Mouse (Mus musculus): ENCODE measurements around the gene Cln6.
A peak's percentile ranks its signal among the peaks of the same experiment; 100 is the strongest.
"Not testable (repeated sequence)": the region's sequence is repeated elsewhere in the genome, so short reads cannot be mapped to it uniquely, and the experiment has no call there.

Cln6 gene

GRCm38 (mm10) chr9:62838506-62839171 lies at the start of gene Cln6:
Cln6 (plus strand) TSS chr9:62838785.
- peak; percentile 51 for DNase-seq (ENCODE audit: low spot score)

- DNase-seq (ENCODE audit: low spot score) = no peak
These were observed 48.7 kb upstream of the Cln6 start for GRCm38 (mm10) chr9:62789856-62790255.

GRCm38 (mm10) chr9:62799218-62799617 lies 39.4 kb upstream of the Cln6 start:
- DNase-seq (ENCODE audit: low spot score) = not testable (repeated sequence)

GRCm38 (mm10) chr9:62810095-62810494 lies 28.5 kb upstream of the Cln6 start:
- no peak for DNase-seq (ENCODE audit: low spot score)

GRCm38 (mm10) chr9:62810543-62811515 lies 27.8 kb upstream of the Cln6 start:
- DNase-seq (ENCODE audit: low spot score) = peak; percentile 24

GRCm38 (mm10) chr9:62811516-62812121 lies 27.0 kb upstream of the Cln6 start, which contains the start of gene Fem1b:
Fem1b (minus strand) TSS chr9:62811934.
- peak; percentile 89 for DNase-seq (ENCODE audit: low spot score)

GRCm38 (mm10) chr9:62812216-62813049 lies 26.2 kb upstream of the Cln6 start:
- DNase-seq (ENCODE audit: low spot score) = no peak

GRCm38 (mm10) chr9:62814751-62815150 lies 23.8 kb upstream of the Cln6 start:
- DNase-seq (ENCODE audit: low spot score) = no peak

GRCm38 (mm10) chr9:62816323-62817098 lies 22.1 kb upstream of the Cln6 start:
- DNase-seq (ENCODE audit: low spot score) = no peak

GRCm38 (mm10) chr9:62817099-62817571 lies 21.4 kb upstream of the Cln6 start:
- no peak for DNase-seq (ENCODE audit: low spot score)

GRCm38 (mm10) chr9:62817828-62818614 lies 20.6 kb upstream of the Cln6 start:
- DNase-seq (ENCODE audit: low spot score) = no peak

GRCm38 (mm10) chr9:62819494-62819893 lies 19.1 kb upstream of the Cln6 start:
- no peak for DNase-seq (ENCODE audit: low spot score)

GRCm38 (mm10) chr9:62819910-62820309 lies 18.7 kb upstream of the Cln6 start:
- DNase-seq (ENCODE audit: low spot score) = not testable (repeated sequence)

GRCm38 (mm10) chr9:62820829-62821228 lies 17.8 kb upstream of the Cln6 start:
- DNase-seq (ENCODE audit: low spot score) = no peak

- no peak for DNase-seq (ENCODE audit: low spot score)
These were observed 16.8 kb upstream of the Cln6 start for GRCm38 (mm10) chr9:62821811-62822210.

- DNase-seq (ENCODE audit: low spot score) = no peak
These were observed 12.7 kb upstream of the Cln6 start for GRCm38 (mm10) chr9:62825791-62826393.

GRCm38 (mm10) chr9:62826456-62826855 lies 12.1 kb upstream of the Cln6 start:
- no peak for DNase-seq (ENCODE audit: low spot score)

- DNase-seq (ENCODE audit: low spot score) = peak; percentile 59
These were observed 10.5 kb upstream of the Cln6 start for GRCm38 (mm10) chr9:62827939-62828652.

GRCm38 (mm10) chr9:62828662-62829086 lies 9.9 kb upstream of the Cln6 start:
- DNase-seq (ENCODE audit: low spot score) = peak; percentile 94

All from layer of hippocampus, adult 11-12 months (tissue).